Mouse (Mus musculus) testis, adult 2 months (tissue): ENCODE measurements around the gene Golph3l. TPM values are rescaled to one million over a fixed set of nuclear protein-coding genes. Genes with fewer than 3 reads are reported as not detected.

Source experiments
- H3K27ac ChIP-seq: fragments of 200-500 bp; 2 replicates; pipeline ENCODE4 v1.5.1; 2012; ENCODE audit warnings: low read depth, low read length; ENCODE audit not compliant: control insufficient read depth, insufficient read depth
- H3K27me3 ChIP-seq: fragments of 200-500 bp; 2 replicates; pipeline ENCODE4 v1.6.1; 2012; ENCODE audit warnings: mild to moderate bottlenecking, low read length, moderate library complexity; ENCODE audit not compliant: control insufficient read depth, insufficient read depth
- H3K36me3 ChIP-seq: fragments of 200-500 bp; 2 replicates; pipeline ENCODE4 v1.6.1; 2012; ENCODE audit warnings: mild to moderate bottlenecking, low read length; ENCODE audit not compliant: control insufficient read depth, insufficient read depth
- H3K4me1 ChIP-seq: fragments of 200-500 bp; 2 replicates; pipeline ENCODE4 v1.6.1; 2012; ENCODE audit warnings: low read length; ENCODE audit not compliant: control insufficient read depth, insufficient read depth
- H3K4me3 ChIP-seq: fragments of 200-500 bp; 2 replicates; pipeline ENCODE4 v1.5.1; 2012; ENCODE audit warnings: low read depth, mild to moderate bottlenecking, low read length, moderate library complexity, mixed read lengths; ENCODE audit not compliant: control insufficient read depth
- CTCF ChIP-seq: fragments of 200-500 bp; IDR thresholded peaks from 2 replicates; pipeline ENCODE4 v1.5.1; 2012; ENCODE audit warnings: low read depth, mild to moderate bottlenecking, inconsistent platforms, low read length, moderate library complexity; ENCODE audit not compliant: control insufficient read depth, insufficient read depth, insufficient replicate concordance
- POLR2A ChIP-seq: fragments of 200-500 bp; IDR thresholded peaks from 2 replicates; pipeline ENCODE4 v1.6.1; 2012; ENCODE audit warnings: low read depth, mild to moderate bottlenecking, inconsistent platforms, low read length, moderate library complexity; ENCODE audit not compliant: control insufficient read depth
- polyA plus RNA-seq: library from polyadenylated mRNA; depleted of rRNA; stranded (reverse); fragments of >200 nt; gene quantifications from 2 replicates; pipeline ENCODE4 v1.2.3, GENCODE M21; 2012

Golph3l gene
- polyA plus RNA-seq, 1 experiment: 7.8 TPM

DNA sequence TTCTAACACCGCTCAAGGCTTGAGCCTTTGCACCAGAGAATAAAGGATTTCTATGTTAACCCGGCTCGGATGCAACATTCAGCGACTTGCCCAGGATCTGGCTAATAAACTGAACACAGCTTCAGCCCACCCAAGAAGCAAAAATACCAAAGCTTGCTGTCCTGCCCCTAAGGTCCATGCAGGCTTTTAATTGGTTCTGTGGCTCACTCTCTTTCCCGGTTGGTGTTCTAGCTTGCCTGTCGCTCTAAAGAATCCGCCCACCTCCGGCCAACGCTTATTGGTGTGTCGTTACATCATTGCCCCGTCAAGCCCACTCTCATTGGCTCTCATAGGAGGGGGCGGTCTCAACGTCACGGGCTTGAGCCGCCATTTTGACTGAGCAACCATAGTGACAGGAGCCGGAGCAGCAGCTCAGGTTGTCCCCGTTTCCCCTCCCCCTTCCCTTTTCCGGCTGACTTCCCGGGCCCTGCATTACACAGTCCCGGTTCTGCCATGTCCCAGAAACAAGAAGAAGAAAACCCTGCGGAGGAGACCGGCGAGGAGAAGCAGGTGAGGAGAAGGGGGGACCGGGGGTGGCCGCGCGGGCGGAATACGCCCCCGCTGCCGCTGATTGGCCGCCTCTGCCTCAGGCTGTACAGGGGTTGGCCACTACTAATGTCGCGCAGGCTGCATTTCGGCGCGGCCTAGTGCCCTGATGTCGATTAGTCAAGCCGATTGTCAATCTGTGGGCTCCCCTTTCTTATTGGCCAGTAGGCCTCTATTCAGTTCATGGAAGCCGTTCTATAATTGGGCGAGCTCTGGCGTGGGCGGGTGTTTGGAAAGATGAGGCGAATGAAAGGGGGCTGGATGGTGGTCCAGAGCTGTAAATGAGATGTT, 36.1 kb downstream of the Golph3l start, which contains the start of gene Ensa:
TSS of gene Ensa (plus strand) at position 366 of the 876 bp plus-strand sequence.
- peaks cover 7% of the 10 kb centered on the region for H3K4me1 ChIP-seq
- peak; percentile 83 for TF ChIP-seq POLR2A
- no peak for TF ChIP-seq CTCF
- H3K4me3 ChIP-seq: peak within 1 kb of the TSS; percentile 99
- H3K36me3 ChIP-seq: peaks cover 1% of the 10 kb centered on the region
- peak within 1 kb of the TSS; percentile 99 for H3K27ac ChIP-seq
- no peaks in the 10 kb centered on the region for H3K27me3 ChIP-seq

DNA sequence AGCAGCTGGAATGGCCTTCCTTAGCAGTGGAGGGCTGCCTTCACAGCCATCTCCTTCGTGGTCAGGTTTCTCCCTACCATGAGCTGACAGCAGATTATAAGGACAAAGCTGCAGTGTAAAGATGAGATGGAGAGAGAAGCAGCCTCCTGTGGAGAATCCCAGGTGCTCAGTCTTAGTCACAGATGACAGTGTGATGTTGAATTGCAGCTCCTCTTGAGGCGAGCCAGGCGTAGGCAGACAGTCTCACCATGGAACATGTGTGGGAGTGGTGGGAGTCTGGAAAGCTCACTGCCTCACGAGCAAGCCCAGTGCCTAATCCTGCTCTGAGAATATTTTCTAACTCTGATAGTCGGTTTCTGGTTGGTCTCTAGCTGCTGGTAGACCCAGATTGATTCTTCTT, 39.0 kb downstream of the Golph3l start:
- Histone ChIP-seq H3K4me1 (peaks cover 5% of the 10 kb centered on the region), H3K27ac (no peak overlapping the region), H3K27me3 (no peaks in the 10 kb centered on the region), H3K4me3 (no peak overlapping the region), H3K36me3 (peaks cover 5% of the 10 kb centered on the region)
- TF ChIP-seq CTCF (no peak), POLR2A (no peak)

DNA sequence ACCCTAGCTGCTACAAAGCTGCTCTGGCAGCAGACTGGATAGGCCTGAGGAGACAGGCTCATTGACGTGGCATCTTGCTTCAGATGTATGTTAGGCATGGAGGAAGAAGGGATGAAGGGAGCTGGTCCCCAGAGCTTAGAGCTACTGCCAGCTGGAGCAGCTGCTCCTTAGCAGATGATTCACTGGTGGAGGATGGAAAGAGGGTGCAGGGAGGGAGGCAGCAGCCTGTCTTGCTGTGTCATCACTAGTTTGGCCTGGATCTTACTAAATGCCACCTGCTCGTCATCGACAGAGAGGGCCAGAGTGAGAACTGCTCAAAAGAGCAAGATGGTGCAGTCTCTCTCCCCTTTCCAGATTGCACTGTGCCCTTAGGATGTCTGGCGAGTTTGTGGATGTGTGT, 41.0 kb downstream of the Golph3l start:
- 0 out of 2 replicates have a peak, but pooled peaks have one; percentile 1 for TF ChIP-seq CTCF
- 0 out of 2 replicates have a peak, but pooled peaks have one; percentile 18 for TF ChIP-seq POLR2A
- Histone ChIP-seq H3K36me3 (peaks cover 6% of the 10 kb centered on the region), H3K27me3 (no peaks in the 10 kb centered on the region), H3K4me1 (no peaks in the 10 kb centered on the region), H3K27ac (no peak overlapping the region), H3K4me3 (no peak overlapping the region)

DNA sequence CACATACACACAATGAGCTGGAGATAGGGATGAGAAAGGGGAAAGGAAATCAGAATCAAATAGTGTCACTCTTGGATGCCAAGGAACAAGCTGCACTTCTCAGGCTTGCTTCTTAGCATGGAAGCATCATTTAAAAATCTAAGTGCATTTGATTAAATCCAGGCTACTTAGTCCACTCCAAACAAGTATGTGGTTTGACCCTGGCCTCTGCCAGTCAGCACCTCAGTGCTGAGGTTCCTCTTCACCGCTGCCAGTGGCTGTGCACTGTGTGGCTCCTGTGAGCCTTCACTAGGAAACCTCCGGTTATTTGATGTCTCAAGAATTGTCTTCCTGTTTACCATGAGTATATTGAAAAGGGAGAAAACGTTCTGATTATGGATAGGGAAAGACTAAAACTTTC, 42.1 kb downstream of the Golph3l start:
- Histone ChIP-seq H3K4me3 (no peak overlapping the region), H3K27ac (no peak overlapping the region), H3K4me1 (no peaks in the 10 kb centered on the region), H3K27me3 (no peaks in the 10 kb centered on the region), H3K36me3 (peaks cover 6% of the 10 kb centered on the region)
- TF ChIP-seq POLR2A (no peak), CTCF (no peak)

DNA sequence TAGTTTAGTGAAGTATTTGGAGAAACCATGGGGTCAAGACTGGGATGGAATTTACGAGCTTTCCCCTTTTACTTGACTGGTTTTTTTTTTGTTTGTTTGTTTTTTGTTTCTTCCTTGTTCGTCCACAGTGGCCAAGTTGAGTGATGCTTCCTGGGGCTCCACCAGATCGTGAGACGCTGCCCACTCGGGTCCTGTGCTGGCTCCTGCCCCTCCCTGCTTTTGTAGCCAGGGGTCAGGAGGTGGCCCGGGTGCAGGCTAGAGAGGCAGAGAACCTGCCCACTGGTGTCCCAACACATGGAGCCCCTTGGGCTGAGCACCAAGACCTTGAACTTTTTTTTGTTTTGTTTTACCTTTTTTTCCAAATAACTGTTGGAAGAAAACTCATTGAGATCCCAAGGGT, 42.6 kb downstream of the Golph3l start:
- Histone ChIP-seq H3K36me3 (peaks cover 6% of the 10 kb centered on the region), H3K27me3 (no peaks in the 10 kb centered on the region), H3K4me1 (no peaks in the 10 kb centered on the region; the same call in 1 of the 2 replicates), H3K27ac (no peak overlapping the region), H3K4me3 (no peak overlapping the region)
- TF ChIP-seq CTCF: no peak
- TF ChIP-seq POLR2A: no peak

DNA sequence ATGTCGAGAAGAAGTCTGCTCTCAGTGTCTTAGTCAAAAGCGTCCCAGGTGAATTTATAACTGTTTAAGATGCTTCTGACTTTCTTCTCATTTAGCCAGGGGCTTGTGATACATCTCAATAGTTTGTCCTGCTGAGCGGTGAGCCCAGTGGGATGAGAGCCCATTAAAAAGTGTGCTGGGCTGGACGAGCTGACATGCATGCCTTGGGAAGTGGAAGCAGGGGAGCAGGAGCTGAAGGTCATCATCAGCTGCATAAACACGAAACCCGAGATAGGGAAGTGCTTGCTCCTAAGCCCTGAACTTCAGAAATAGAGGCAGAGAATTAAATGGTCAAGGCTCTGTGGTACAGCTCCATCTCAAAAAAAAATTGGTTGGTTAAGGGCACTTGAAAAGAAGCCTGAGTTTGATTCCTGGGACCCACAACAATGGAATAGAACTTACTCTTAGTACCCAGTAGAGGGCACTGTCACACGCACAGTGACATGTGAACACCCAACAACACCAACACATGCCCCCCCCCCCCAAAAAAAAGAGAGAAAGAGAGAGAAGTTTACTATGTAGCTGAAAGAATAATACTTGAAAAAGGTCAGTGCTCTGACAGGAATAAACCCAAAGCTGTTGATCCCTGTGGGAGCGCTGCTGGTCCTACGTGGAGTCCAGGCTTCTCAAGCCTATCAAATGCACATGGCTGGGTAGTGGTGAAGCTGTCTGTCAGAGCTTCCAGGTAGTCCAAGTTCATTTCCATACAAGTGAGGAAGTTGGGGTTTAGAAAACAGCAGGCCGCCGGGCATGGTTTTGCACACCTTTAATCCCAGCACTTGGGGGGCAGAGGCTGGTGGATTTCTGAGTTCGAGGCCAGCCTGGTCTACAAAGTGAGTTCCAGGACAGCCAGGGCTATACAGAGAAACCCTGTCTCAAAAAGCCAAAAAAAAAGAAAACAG, 44.2 kb downstream of the Golph3l start:
- Histone ChIP-seq H3K27me3 (no peaks in the 10 kb centered on the region), H3K4me1 (no peaks in the 10 kb centered on the region; the same call in 1 of the 2 replicates), H3K27ac (peak overlapping the region; percentile 41; the same call in 1 of the 2 replicates), H3K4me3 (no peak overlapping the region), H3K36me3 (peaks cover 6% of the 10 kb centered on the region)
- TF ChIP-seq CTCF (no peak), POLR2A (no peak)

DNA sequence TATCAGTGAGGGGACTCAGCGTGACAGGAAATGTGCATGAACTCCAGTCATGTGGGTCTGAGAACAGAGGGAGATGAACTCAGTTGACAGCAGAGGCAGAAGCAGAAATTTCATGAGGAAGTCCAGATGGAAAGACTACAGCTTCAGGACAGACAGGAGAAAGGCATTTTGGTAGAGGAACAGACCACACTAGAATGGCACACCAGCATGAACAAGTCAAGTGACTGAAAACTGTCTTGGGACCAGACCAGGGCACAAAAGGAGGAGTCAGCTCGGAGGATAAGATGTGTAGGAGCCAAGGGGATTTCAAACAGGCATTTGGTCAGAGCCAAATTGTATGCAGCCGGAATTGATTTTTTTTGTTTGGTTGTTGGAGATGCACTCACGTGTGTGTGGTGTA, 46.9 kb downstream of the Golph3l start:
- TF ChIP-seq CTCF (no peak), POLR2A (no peak)
- H3K4me1 ChIP-seq: no peaks in the 10 kb centered on the region; the same call in 1 of the 2 replicates
- H3K27me3 ChIP-seq: no peaks in the 10 kb centered on the region
- no peak overlapping the region for H3K27ac ChIP-seq
- H3K4me3 ChIP-seq: no peak overlapping the region
- H3K36me3 ChIP-seq: peaks cover 4% of the 10 kb centered on the region
